Mouse (Mus musculus): ENCODE results near the gene Kirrel2. TPM values are rescaled to one million over a fixed set of nuclear protein-coding genes. Genes with fewer than 3 reads are reported as not detected.

Gene Kirrel2
- polyA plus RNA-seq, 1 experiment = 9.4 TPM

GRCm38 (mm10) chr7:30443696-30444095, 13.8 kb downstream of the Kirrel2 start:
- no peak for TF ChIP-seq EP300 (IDR thresholded peaks at IDR 0.05; ENCODE audit: insufficient read depth, low read depth, low read length)
- H3K4me1 ChIP-seq (ENCODE audit: control insufficient read depth, insufficient read depth, low read length) = peaks cover 1% of the 10 kb centered on the region
- H3K27ac ChIP-seq (ENCODE audit: insufficient read depth, low read length) = no peak overlapping the region
- peaks cover 4% of the 10 kb centered on the region; the same call in 1 of the 2 replicates for H3K36me3 ChIP-seq (ENCODE audit: control insufficient read depth, insufficient read depth, low read length, poor library complexity, severe bottlenecking)
- H3K9ac ChIP-seq (ENCODE audit: low read depth, poor library complexity, severe bottlenecking) = no peak overlapping the region
- no peak overlapping the region for H3K4me3 ChIP-seq (ENCODE audit: low read depth, low read length)
- H3K27me3 ChIP-seq (ENCODE audit: control insufficient read depth, insufficient read depth, low read length, poor library complexity, severe bottlenecking) = no peaks in the 10 kb centered on the region
- H3K9me3 ChIP-seq (replicated peaks; ENCODE audit: control insufficient read depth, insufficient read depth, low read length, poor library complexity, severe bottlenecking) = peaks cover 9% of the 10 kb centered on the region

- peak overlapping the region; percentile 53 for H3K4me3 ChIP-seq (ENCODE audit: low read depth, low read length)
- peak overlapping the region; percentile 65 for H3K27ac ChIP-seq (ENCODE audit: insufficient read depth, low read length)
- H3K36me3 ChIP-seq (ENCODE audit: control insufficient read depth, insufficient read depth, low read length, poor library complexity, severe bottlenecking) = no peaks in the 10 kb centered on the region
- TF ChIP-seq POLR2A (IDR thresholded peaks at IDR 0.05; ENCODE audit: insufficient read depth, low read length) = no peak
- peak; percentile 50; the same call in 1 of the 2 replicates for TF ChIP-seq EP300 (IDR thresholded peaks at IDR 0.05; ENCODE audit: insufficient read depth, low read depth, low read length)
- TF ChIP-seq CTCF (IDR thresholded peaks at IDR 0.05; ENCODE audit: low read depth, low read length) = peak; percentile 92
- no peaks in the 10 kb centered on the region for H3K9me3 ChIP-seq (replicated peaks; ENCODE audit: control insufficient read depth, insufficient read depth, low read length, poor library complexity, severe bottlenecking)
- H3K27me3 ChIP-seq (ENCODE audit: control insufficient read depth, insufficient read depth, low read length, poor library complexity, severe bottlenecking) = no peaks in the 10 kb centered on the region
- H3K4me1 ChIP-seq (ENCODE audit: control insufficient read depth, insufficient read depth, low read length) = peaks cover 1% of the 10 kb centered on the region
- peak overlapping the region; percentile 23 for H3K9ac ChIP-seq (ENCODE audit: low read depth, poor library complexity, severe bottlenecking)
Observed at GRCm38 (mm10) chr7:30440697-30441096, 16.8 kb downstream of the Kirrel2 start.

GRCm38 (mm10) chr7:30439734-30440133, 17.8 kb downstream of the Kirrel2 start:
- H3K36me3 ChIP-seq (ENCODE audit: control insufficient read depth, insufficient read depth, low read length, poor library complexity, severe bottlenecking) = 0 out of 2 replicates have a peak, but pooled peaks cover 2% of the 10 kb centered on the region
- H3K27ac ChIP-seq (ENCODE audit: insufficient read depth, low read length) = peak overlapping the region; percentile 65
- peaks cover 1% of the 10 kb centered on the region for H3K4me1 ChIP-seq (ENCODE audit: control insufficient read depth, insufficient read depth, low read length)
- H3K9ac ChIP-seq (ENCODE audit: low read depth, poor library complexity, severe bottlenecking) = peak overlapping the region; percentile 23
- H3K9me3 ChIP-seq (replicated peaks; ENCODE audit: control insufficient read depth, insufficient read depth, low read length, poor library complexity, severe bottlenecking) = no peaks in the 10 kb centered on the region
- no peak for TF ChIP-seq CTCF (IDR thresholded peaks at IDR 0.05; ENCODE audit: low read depth, low read length)
- no peak for TF ChIP-seq POLR2A (IDR thresholded peaks at IDR 0.05; ENCODE audit: insufficient read depth, low read length)
- TF ChIP-seq EP300 (IDR thresholded peaks at IDR 0.05; ENCODE audit: insufficient read depth, low read depth, low read length) = no peak
- H3K4me3 ChIP-seq (ENCODE audit: low read depth, low read length) = peak overlapping the region; percentile 53
- no peaks in the 10 kb centered on the region for H3K27me3 ChIP-seq (ENCODE audit: control insufficient read depth, insufficient read depth, low read length, poor library complexity, severe bottlenecking)

GRCm38 (mm10) chr7:30436879-30437278, 20.6 kb downstream of the Kirrel2 start:
- no peaks in the 10 kb centered on the region for H3K27me3 ChIP-seq (ENCODE audit: control insufficient read depth, insufficient read depth, low read length, poor library complexity, severe bottlenecking)
- H3K36me3 ChIP-seq (ENCODE audit: control insufficient read depth, insufficient read depth, low read length, poor library complexity, severe bottlenecking) = 0 out of 2 replicates have a peak, but pooled peaks cover 3% of the 10 kb centered on the region
- peak overlapping the region; percentile 60 for H3K27ac ChIP-seq (ENCODE audit: insufficient read depth, low read length)
- peaks cover 1% of the 10 kb centered on the region for H3K4me1 ChIP-seq (ENCODE audit: control insufficient read depth, insufficient read depth, low read length)
- H3K9me3 ChIP-seq (replicated peaks; ENCODE audit: control insufficient read depth, insufficient read depth, low read length, poor library complexity, severe bottlenecking) = no peaks in the 10 kb centered on the region
- H3K9ac ChIP-seq (ENCODE audit: low read depth, poor library complexity, severe bottlenecking) = peak overlapping the region; percentile 32
- peak overlapping the region; percentile 70 for H3K4me3 ChIP-seq (ENCODE audit: low read depth, low read length)
- TF ChIP-seq CTCF (IDR thresholded peaks at IDR 0.05; ENCODE audit: low read depth, low read length) (no peak), POLR2A (IDR thresholded peaks at IDR 0.05; ENCODE audit: insufficient read depth, low read length) (peak; percentile 60), EP300 (IDR thresholded peaks at IDR 0.05; ENCODE audit: insufficient read depth, low read depth, low read length) (peak; percentile 29; the same call in 1 of the 2 replicates)

GRCm38 (mm10) chr7:30435156-30435555, 22.3 kb downstream of the Kirrel2 start:
- TF ChIP-seq CTCF (IDR thresholded peaks at IDR 0.05; ENCODE audit: low read depth, low read length) (no peak), EP300 (IDR thresholded peaks at IDR 0.05; ENCODE audit: insufficient read depth, low read depth, low read length) (peak; percentile 93)
- no peaks in the 10 kb centered on the region for H3K27me3 ChIP-seq (ENCODE audit: control insufficient read depth, insufficient read depth, low read length, poor library complexity, severe bottlenecking)
- no peaks in the 10 kb centered on the region for H3K9me3 ChIP-seq (replicated peaks; ENCODE audit: control insufficient read depth, insufficient read depth, low read length, poor library complexity, severe bottlenecking)
- peak overlapping the region; percentile 13; the same call in 1 of the 2 replicates for H3K4me3 ChIP-seq (ENCODE audit: low read depth, low read length)
- no peak overlapping the region for H3K9ac ChIP-seq (ENCODE audit: low read depth, poor library complexity, severe bottlenecking)
- H3K27ac ChIP-seq (ENCODE audit: insufficient read depth, low read length) = peak overlapping the region; percentile 82
- H3K4me1 ChIP-seq (ENCODE audit: control insufficient read depth, insufficient read depth, low read length) = peaks cover 1% of the 10 kb centered on the region
- 0 out of 2 replicates have a peak, but pooled peaks cover 3% of the 10 kb centered on the region for H3K36me3 ChIP-seq (ENCODE audit: control insufficient read depth, insufficient read depth, low read length, poor library complexity, severe bottlenecking)

- H3K27ac ChIP-seq (ENCODE audit: insufficient read depth, low read length) = peak overlapping the region; percentile 82
Observed at GRCm38 (mm10) chr7:30434701-30435100, 22.8 kb downstream of the Kirrel2 start.

More at GRCm38 (mm10) chr7:30434701-30435100, 22.8 kb downstream of the Kirrel2 start:
- 0 out of 2 replicates have a peak, but pooled peaks cover 3% of the 10 kb centered on the region for H3K36me3 ChIP-seq (ENCODE audit: control insufficient read depth, insufficient read depth, low read length, poor library complexity, severe bottlenecking)
- H3K9me3 ChIP-seq (replicated peaks; ENCODE audit: control insufficient read depth, insufficient read depth, low read length, poor library complexity, severe bottlenecking) = no peaks in the 10 kb centered on the region
- H3K4me3 ChIP-seq (ENCODE audit: low read depth, low read length) = no peak overlapping the region
- no peaks in the 10 kb centered on the region for H3K27me3 ChIP-seq (ENCODE audit: control insufficient read depth, insufficient read depth, low read length, poor library complexity, severe bottlenecking)
- TF ChIP-seq CTCF (IDR thresholded peaks at IDR 0.05; ENCODE audit: low read depth, low read length) (no peak), POLR2A (IDR thresholded peaks at IDR 0.05; ENCODE audit: insufficient read depth, low read length) (no peak), EP300 (IDR thresholded peaks at IDR 0.05; ENCODE audit: insufficient read depth, low read depth, low read length) (no peak)
- H3K9ac ChIP-seq (ENCODE audit: low read depth, poor library complexity, severe bottlenecking) = no peak overlapping the region
- peaks cover 3% of the 10 kb centered on the region for H3K4me1 ChIP-seq (ENCODE audit: control insufficient read depth, insufficient read depth, low read length)
